Mouse (Mus musculus) c-Kit-positive CD71-positive TER-119-negative erythroid progenitor cells, embryonic 14.5 days (primary cell): Measurements from ENCODE around the gene Msrb2.

Source experiments
- DNase-seq: peaks from one replicate; pipeline ENCODE4 v3.0.0-alpha.2; 2013; ENCODE audit warnings: low read depth

The Msrb2 gene

GRCm38 (mm10) chr2:19390411-19391143 lies 19.3 kb downstream of the Msrb2 start:
- no peak for DNase-seq

- no peak for DNase-seq
Observed at GRCm38 (mm10) chr2:19391649-19392048, 20.4 kb downstream of the Msrb2 start.

- no peak for DNase-seq
Observed at GRCm38 (mm10) chr2:19392793-19393192, 21.6 kb downstream of the Msrb2 start.

GRCm38 (mm10) chr2:19405409-19405808 lies 34.2 kb downstream of the Msrb2 start:
- no peak for DNase-seq

- DNase-seq = no peak
Observed at GRCm38 (mm10) chr2:19406531-19406930, 35.3 kb downstream of the Msrb2 start.

GRCm38 (mm10) chr2:19414222-19414965 lies 43.2 kb downstream of the Msrb2 start:
- DNase-seq = peak; percentile 53

- peak; percentile 67 for DNase-seq
Observed at GRCm38 (mm10) chr2:19415063-19415521, 43.9 kb downstream of the Msrb2 start.

- DNase-seq = no peak
Observed at GRCm38 (mm10) chr2:19416066-19416465, 44.8 kb downstream of the Msrb2 start.

GRCm38 (mm10) chr2:19419686-19420345 lies 48.6 kb downstream of the Msrb2 start:
- no peak for DNase-seq

GRCm38 (mm10) chr2:19422226-19422625 lies 51.0 kb downstream of the Msrb2 start:
- no peak for DNase-seq

GRCm38 (mm10) chr2:19423086-19423485 lies 51.8 kb downstream of the Msrb2 start:
- no peak for DNase-seq

- peak; percentile 19 for DNase-seq
Observed at GRCm38 (mm10) chr2:19429031-19429430, 57.8 kb downstream of the Msrb2 start.

GRCm38 (mm10) chr2:19429691-19430690 lies 58.8 kb downstream of the Msrb2 start:
- no peak for DNase-seq

GRCm38 (mm10) chr2:19430746-19431145 lies 59.5 kb downstream of the Msrb2 start:
- DNase-seq = no peak

GRCm38 (mm10) chr2:19431186-19431585 lies 59.9 kb downstream of the Msrb2 start:
- no peak for DNase-seq

- DNase-seq = no peak
Observed at GRCm38 (mm10) chr2:19431614-19432323, 60.5 kb downstream of the Msrb2 start.

GRCm38 (mm10) chr2:19444346-19444745 lies 73.1 kb downstream of the Msrb2 start:
- DNase-seq = no peak
